8 mouse cellular contexts compared by ENCODE assay signal in the genomic region with DNA sequence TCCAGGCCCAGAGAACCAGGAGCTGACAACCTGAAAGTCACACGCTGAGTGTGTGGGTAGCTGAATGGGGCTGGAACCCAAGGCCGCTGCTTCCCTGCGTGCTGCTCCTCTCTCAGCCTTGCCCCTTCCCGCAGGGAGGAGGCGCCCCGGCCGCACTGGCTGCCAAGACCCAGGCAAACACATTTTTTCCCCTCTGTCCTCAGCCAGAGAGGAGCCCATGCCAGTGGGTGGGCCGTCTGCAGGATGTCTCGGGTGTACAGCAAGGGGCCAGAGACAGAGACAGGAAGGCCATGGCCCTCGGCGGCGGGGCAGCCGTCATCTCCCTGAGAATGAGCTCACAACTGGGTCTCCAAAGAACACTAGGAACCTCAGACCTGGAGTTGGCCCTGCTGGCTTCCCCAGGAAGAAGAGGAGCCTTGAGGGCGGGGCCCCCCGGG. TPM values are rescaled to one million over a fixed set of nuclear protein-coding genes. Genes with fewer than 3 reads are reported as not detected.
A peak's percentile ranks its signal among the peaks of the same experiment; 100 is the strongest.
DNase-seq lines count a peak whose midpoint lies in the region; ATAC-seq and TF ChIP-seq lines count a peak whose summit lies in the region.
"Had no signal": no experiment of that assay in that cellular context is flagged by ENCODE, and none has a peak within 500 bp of the region (broad histone marks: within the 10 kb centered on the region; RNA-seq: fewer than 3 reads in every experiment).

No protein-coding gene starts in this region.

- no peaks in the 10 kb centered on the region for H3K27me3 ChIP-seq in intestine, embryonic 15.5 days (replicated peaks)
- H3K27me3 ChIP-seq in thymus, adult 2 months (ENCODE audit: control insufficient read depth, insufficient read depth, low read length) = no peaks in the 10 kb centered on the region

- H3K9ac ChIP-seq in intestine, embryonic 15.5 days = peak overlapping the region; percentile 31; the same call in 1 of the 2 replicates
- H3K9ac ChIP-seq: limb, embryonic 12.5 days had no signal

- 0 out of 2 replicates have a peak, but pooled peaks cover 4% of the 10 kb centered on the region for H3K36me3 ChIP-seq in intestine, embryonic 15.5 days
- H3K36me3 ChIP-seq in thymus, adult 2 months (ENCODE audit: control insufficient read depth, insufficient read depth, low read length) = no peaks in the 10 kb centered on the region
- H3K36me3 ChIP-seq: limb, embryonic 12.5 days had no signal

- 0 out of 2 replicates have a peak, but pooled peaks have one; percentile 24 for TF ChIP-seq POLR2A in lung, adult 2 months (IDR thresholded peaks at IDR 0.05; ENCODE audit: borderline replicate concordance, extremely low read depth, low read depth, low read length)
- TF ChIP-seq POLR2A in thymus, adult 2 months (IDR thresholded peaks at IDR 0.05; ENCODE audit: control insufficient read depth, extremely low read depth, insufficient read depth, low read length, poor library complexity) = no peak

- peak overlapping the region; percentile 57; the same call in 1 of the 2 replicates for H3K27ac ChIP-seq in intestine, embryonic 15.5 days
- H3K27ac ChIP-seq in thymus, adult 2 months (ENCODE audit: control insufficient read depth, insufficient read depth, low read length) = no peak overlapping the region
- H3K27ac ChIP-seq: limb, embryonic 12.5 days had no signal

- H3K4me1 ChIP-seq in intestine, embryonic 15.5 days (replicated peaks) = peaks cover 59% of the 10 kb centered on the region
- H3K4me1 ChIP-seq in lung, adult 2 months (ENCODE audit: control insufficient read depth, insufficient read depth, low read length) = peaks cover 18% of the 10 kb centered on the region
- peaks cover 31% of the 10 kb centered on the region for H3K4me1 ChIP-seq in thymus, adult 2 months (replicated peaks; ENCODE audit: control insufficient read depth, insufficient read depth, low read length)

- peak overlapping the region; percentile 42 for H3K4me2 ChIP-seq in intestine, embryonic 15.5 days (replicated peaks)
- H3K4me2 ChIP-seq: limb, embryonic 12.5 days had no signal

- no peak for ATAC-seq in intestine, embryonic 15.5 days

- peak; percentile 53 for DNase-seq in adrenal gland, adult 8-10 months
- DNase-seq in gastrocnemius, adult 18-20 months (ENCODE audit: low spot score) = peak; percentile 64
- peak; percentile 54 for DNase-seq in lung, adult 2 months
- DNase-seq in retina, postnatal 1 day = no peak
- DNase-seq in frontal cortex, postnatal 25 days (ENCODE audit: low spot score in 2 of 2) = no peak
- DNase-seq in thymus, adult 2 months = no peak

- 20% methylated on average over 15 of the region's 15 CpGs for WGBS in intestine, embryonic 15.5 days
- 15% methylated on average over 15 of the region's 15 CpGs for WGBS in lung, adult 2 months
- 80% methylated on average over 15 of the region's 15 CpGs for WGBS in thymus, adult 2 months

- TF ChIP-seq CTCF in lung, adult 2 months (IDR thresholded peaks at IDR 0.05; ENCODE audit: insufficient read depth, low read length) = no peak
- no peak for TF ChIP-seq CTCF in thymus, adult 2 months (IDR thresholded peaks at IDR 0.05; ENCODE audit: borderline replicate concordance, control insufficient read depth, extremely low read depth, insufficient read depth, low read length, poor library complexity)

- no peaks in the 10 kb centered on the region for H3K9me3 ChIP-seq in intestine, embryonic 15.5 days
- H3K9me3 ChIP-seq: limb, embryonic 12.5 days had no signal

- no peak overlapping the region for H3K4me3 ChIP-seq in intestine, embryonic 15.5 days (replicated peaks)
- H3K4me3 ChIP-seq in lung, adult 2 months (replicated peaks; ENCODE audit: extremely low read depth, low read depth, low read length) = no peak overlapping the region
- no peak overlapping the region for H3K4me3 ChIP-seq in thymus, adult 2 months (ENCODE audit: control insufficient read depth, insufficient read depth, low read length)
- H3K4me3 ChIP-seq: limb, embryonic 12.5 days had no signal

RNA-seq across cellular contexts. Expression of a gene that starts 4.9 kb away (rescaled TPM):
- total RNA-seq in adrenal gland, adult 8-10 months (2022) = 1 to 10 TPM; 5.2 to 6.7 (median 6.1) TPM
- total RNA-seq in gastrocnemius, adult 18-20 months (2021) = 10 to 100 TPM in 1 of 2 experiments, 1 to 10 TPM in 1; 6.6 to 10.1 TPM
- polyA plus RNA-seq in intestine, embryonic 15.5 days (2015; fragmentation: Nextera tagmentation; extraction: Ambion mirVana) = 5.8 and 7.9 TPM in 2 replicates
- polyA plus RNA-seq in lung, adult 2 months (2012; rRNA removed) = 12.1 and 21.0 TPM in 2 replicates
- 7.4 and 8.1 TPM in 2 replicates for polyA plus RNA-seq in thymus, adult 2 months (2012; rRNA removed)

RNA-seq across cellular contexts. Expression of a gene that starts 23.2 kb away (rescaled TPM):
- 10 to 100 TPM; 27.8 to 36.2 (median 33.1) TPM for total RNA-seq in adrenal gland, adult 8-10 months (2022)
- 10 to 100 TPM; 15.8 to 20.4 TPM for total RNA-seq in gastrocnemius, adult 18-20 months (2021)
- polyA plus RNA-seq in intestine, embryonic 15.5 days (2015; fragmentation: Nextera tagmentation; extraction: Ambion mirVana) = 20.2 and 21.6 TPM in 2 replicates
- polyA plus RNA-seq in lung, adult 2 months (2012; rRNA removed) = 25.9 and 26.1 TPM in 2 replicates
- 65.2 and 71.4 TPM in 2 replicates for polyA plus RNA-seq in thymus, adult 2 months (2012; rRNA removed)

RNA-seq across cellular contexts. Expression of a gene that starts 52.0 kb away (rescaled TPM):
- total RNA-seq in adrenal gland, adult 8-10 months (2022) = 10 to 100 TPM; 39.1 to 76.8 (median 65.3) TPM
- total RNA-seq in gastrocnemius, adult 18-20 months (2021) = 10 to 100 TPM; 23.6 to 31.2 TPM
- 49.4 and 51.0 TPM in 2 replicates for polyA plus RNA-seq in intestine, embryonic 15.5 days (2015; fragmentation: Nextera tagmentation; extraction: Ambion mirVana)
- 269 and 331 TPM in 2 replicates for polyA plus RNA-seq in lung, adult 2 months (2012; rRNA removed)
- 225 and 303 TPM in 2 replicates for polyA plus RNA-seq in thymus, adult 2 months (2012; rRNA removed)

Comparison
In these comparisons a context has a peak if more than half of its experiments do, and no peak if none do; other contexts are left out.
1. DNase-seq: peak in adrenal gland, adult 8-10 months (single experiment), gastrocnemius, adult 18-20 months (single experiment) and lung, adult 2 months (single experiment); none in retina, postnatal 1 day (single experiment), frontal cortex, postnatal 25 days (0 of 2) and thymus, adult 2 months (single experiment).